Mouse (Mus musculus): ENCODE measurements around the gene 2010111I01Rik.

GRCm38 (mm10) chr13:63323286-63324075 lies 358.8 kb downstream of the 2010111I01Rik start:
- TF ChIP-seq CTCF (IDR thresholded peaks at IDR 0.05; ENCODE audit: insufficient read depth, low read depth, low read length) (no peak), POLR2A (IDR thresholded peaks at IDR 0.05; ENCODE audit: insufficient read depth, low read depth, low read length) (no peak)
